Mouse (Mus musculus) forebrain, embryonic 12.5 days (tissue): Measurements from ENCODE around the gene Cartpt. TPM values are rescaled to one million over a fixed set of nuclear protein-coding genes. Genes with fewer than 3 reads are reported as not detected.
"Not testable (repeated sequence)": the region's sequence is repeated elsewhere in the genome, so short reads cannot be mapped to it uniquely, and the experiment has no call there.

Experiments
- ATAC-seq: fragments of 200-750 bp; cut with Nextera tagmentation; 2 replicates; pipeline ENCODE4 v1.8.0; 2017; ENCODE audit warnings: moderate TSS enrichment; ENCODE audit not compliant: low FRiP score
- H3K27ac ChIP-seq: fragments of 300-500 bp; sonication (generic); 2 replicates; pipeline ENCODE4 v1.5.1; 2016; ENCODE audit warnings: mild to moderate bottlenecking
- H3K27me3 ChIP-seq: fragments of 300-500 bp; sonication (generic); 2 replicates; pipeline ENCODE4 v1.6.1; 2016; ENCODE audit warnings: mild to moderate bottlenecking
- H3K36me3 ChIP-seq: fragments of 300-500 bp; sonication (generic); replicated peaks from 2 replicates; pipeline ENCODE4 v1.6.1; 2016; ENCODE audit warnings: mild to moderate bottlenecking
- H3K4me1 ChIP-seq: fragments of 300-500 bp; sonication (generic); 2 replicates; pipeline ENCODE4 v1.6.1; 2016
- H3K4me2 ChIP-seq: fragments of 300-500 bp; sonication (generic); 2 replicates; pipeline ENCODE4 v1.6.1; 2016; ENCODE audit warnings: mild to moderate bottlenecking, moderate library complexity
- H3K4me3 ChIP-seq: fragments of 300-500 bp; sonication (generic); replicated peaks from 2 replicates; pipeline ENCODE4 v1.5.1; 2016; ENCODE audit warnings: mild to moderate bottlenecking
- H3K9ac ChIP-seq: fragments of 300-500 bp; sonication (generic); 2 replicates; pipeline ENCODE4 v1.6.1; 2016; ENCODE audit warnings: mild to moderate bottlenecking
- H3K9me3 ChIP-seq: fragments of 300-500 bp; sonication (generic); 2 replicates; pipeline ENCODE4 v1.6.1; 2016
- WGBS: fragments of 180-500 bp; shearing (Covaris S2); methylation state at CpG from one replicate; pipeline ENCODE4 v1.1.7; 2016; 5-methylcytosine and 5-hydroxymethylcytosine counted together
- polyA plus RNA-seq: library from polyadenylated mRNA; unstranded; fragments of >200 nt; fragmentation: Nextera tagmentation; extraction: Ambion mirVana; gene quantifications from 2 replicates; pipeline ENCODE4 v1.2.1, GENCODE M21; 2016

Cartpt gene
- polyA plus RNA-seq, 1 experiment from 2014 or later = 9.8 TPM

GRCm38 (mm10) chr13:99853131-99853530, 47.8 kb downstream of the Cartpt start:
- WGBS = 91% methylated on average over 2 of the region's 2 CpGs
- peaks cover 5% of the 10 kb centered on the region for H3K4me1 ChIP-seq
- H3K4me2 ChIP-seq = no peak overlapping the region
- no peaks in the 10 kb centered on the region for H3K9me3 ChIP-seq
- H3K36me3 ChIP-seq = no peaks in the 10 kb centered on the region
- no peak for ATAC-seq
- no peaks in the 10 kb centered on the region for H3K27me3 ChIP-seq
- H3K4me3 ChIP-seq = no peak overlapping the region
- no peak overlapping the region for H3K27ac ChIP-seq
- no peak overlapping the region for H3K9ac ChIP-seq

- not testable (repeated sequence) for H3K9me3 ChIP-seq, H3K4me1 ChIP-seq, H3K27me3 ChIP-seq, ATAC-seq, H3K36me3 ChIP-seq, H3K27ac ChIP-seq, H3K9ac ChIP-seq, H3K4me3 ChIP-seq, H3K4me2 ChIP-seq
- WGBS = 85% methylated on average over 3 of the region's 3 CpGs
These were observed 48.5 kb downstream of the Cartpt start for GRCm38 (mm10) chr13:99852416-99852815.

GRCm38 (mm10) chr13:99851026-99851425, 49.9 kb downstream of the Cartpt start:
- no peak for ATAC-seq
- H3K27ac ChIP-seq = no peak overlapping the region
- H3K27me3 ChIP-seq = no peaks in the 10 kb centered on the region
- H3K36me3 ChIP-seq = no peaks in the 10 kb centered on the region
- H3K4me1 ChIP-seq = peaks cover 2% of the 10 kb centered on the region; the same call in 1 of the 2 replicates
- H3K4me2 ChIP-seq = no peak overlapping the region
- H3K9me3 ChIP-seq = no peaks in the 10 kb centered on the region
- H3K4me3 ChIP-seq = no peak overlapping the region
- WGBS = 49% methylated on average over 4 of the region's 4 CpGs
- H3K9ac ChIP-seq = no peak overlapping the region

GRCm38 (mm10) chr13:99849597-99849996, 51.3 kb downstream of the Cartpt start:
- Histone ChIP-seq H3K36me3 (no peaks in the 10 kb centered on the region), H3K9me3 (no peaks in the 10 kb centered on the region), H3K4me1 (peaks cover 2% of the 10 kb centered on the region; the same call in 1 of the 2 replicates), H3K9ac (no peak overlapping the region), H3K27ac (no peak overlapping the region), H3K4me3 (no peak overlapping the region), H3K27me3 (no peaks in the 10 kb centered on the region), H3K4me2 (peak overlapping the region; percentile 21)
- 0 out of 2 replicates have a peak, but pooled peaks have one; percentile 41 for ATAC-seq
- 36% methylated on average over 15 of the region's 15 CpGs for WGBS

Other genes starting within 250 kb of the Cartpt start
- 36.6 and 39.8 TPM in 2 replicates for gene Mccc2, start 114.5 kb upstream of the Cartpt start, polyA plus RNA-seq
- 33.5 and 41.2 TPM in 2 replicates for gene Bdp1, start 203.0 kb upstream of the Cartpt start, polyA plus RNA-seq
- 308 and 329 TPM in 2 replicates for gene Serf1, start 206.9 kb upstream of the Cartpt start, polyA plus RNA-seq
- 65.5 and 65.6 TPM in 2 replicates for gene Smn1, start 223.8 kb upstream of the Cartpt start, polyA plus RNA-seq